Mouse (Mus musculus) forelimb bud, embryonic 11.5 days (tissue): ENCODE measurements around the gene Gm3476.
"Not testable (repeated sequence)": the region's sequence is repeated elsewhere in the genome, so short reads cannot be mapped to it uniquely, and the experiment has no call there.

Experiments
- DNase-seq: peaks from one replicate; pipeline ENCODE4 v3.0.0-alpha.2; 2012; ENCODE audit warnings: low read depth, low spot score

The Gm3476 gene

DNA sequence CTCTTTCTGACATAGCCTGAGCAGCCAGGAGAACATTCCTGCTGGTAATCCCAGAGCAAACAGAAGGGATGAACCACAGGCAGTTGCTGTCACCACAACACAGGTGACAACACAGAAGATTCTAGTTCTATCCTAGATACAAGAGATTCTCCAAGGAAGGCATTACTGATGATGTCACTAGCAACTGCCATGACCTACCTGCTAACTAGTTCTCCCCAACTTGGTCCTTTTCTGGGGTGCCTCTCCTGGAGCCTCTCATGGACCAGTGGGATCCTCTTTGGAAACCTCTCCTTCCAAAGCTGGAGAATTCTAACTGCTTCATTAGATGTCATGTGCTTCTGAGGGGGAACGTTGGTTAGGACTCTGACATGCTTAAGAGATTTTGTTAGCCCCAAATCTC lies at the start of gene Gm3476:
TSS of gene Gm3476 (minus strand) at position 101 of the 400 bp plus-strand sequence.
- DNase-seq, result not testable (repeated sequence)

DNA sequence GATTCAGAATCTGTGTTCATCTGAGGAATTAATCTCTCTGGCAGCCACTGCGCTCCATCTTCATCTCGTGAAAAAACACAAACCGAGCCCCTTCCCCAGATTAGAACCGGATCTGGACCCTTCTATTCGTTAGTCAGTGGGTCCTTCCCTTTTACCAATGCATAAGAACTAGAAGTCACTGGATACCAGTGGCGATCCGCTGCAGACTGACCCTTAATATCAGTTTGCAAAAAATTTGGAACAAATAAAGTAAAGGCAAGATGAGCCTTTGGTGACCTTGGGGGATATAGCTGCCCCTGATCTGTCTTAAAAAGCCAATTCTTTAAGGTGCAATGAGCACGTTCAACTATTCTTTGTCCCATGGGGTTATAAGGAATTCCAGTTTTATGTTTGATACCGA lies 37.9 kb upstream of the Gm3476 start:
- not testable (repeated sequence) for DNase-seq

DNA sequence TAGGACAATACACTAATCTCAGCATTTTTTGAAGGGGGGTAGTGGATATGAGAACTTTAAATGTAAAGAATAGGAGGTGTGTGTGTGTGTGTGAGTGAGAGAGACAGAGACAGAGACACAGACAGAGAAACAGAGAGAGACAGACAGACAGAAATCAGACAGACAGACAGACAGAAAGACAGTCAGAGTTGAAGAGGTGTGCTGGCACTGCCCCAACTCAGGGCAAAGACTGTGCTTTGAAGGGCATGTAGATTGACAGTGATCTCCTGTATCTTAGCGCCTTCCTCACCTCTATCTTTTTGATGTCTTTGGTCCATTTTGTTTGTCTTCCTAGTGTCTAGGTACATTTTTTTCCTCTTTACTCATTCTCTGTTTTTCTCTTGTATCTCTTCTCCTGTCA lies 35.5 kb upstream of the Gm3476 start:
- not testable (repeated sequence) for DNase-seq

GRCm38 (mm10) chr14:6108272-6108925 lies 17.2 kb downstream of the Gm3476 start, which contains the start of gene Gm3468:
Gene Gm3468 (minus strand): TSS chr14:6108665.
- DNase-seq, result peak; percentile 64

GRCm38 (mm10) chr14:6107500-6107899 lies 18.1 kb downstream of the Gm3476 start:
- DNase-seq, result peak; percentile 36

DNA sequence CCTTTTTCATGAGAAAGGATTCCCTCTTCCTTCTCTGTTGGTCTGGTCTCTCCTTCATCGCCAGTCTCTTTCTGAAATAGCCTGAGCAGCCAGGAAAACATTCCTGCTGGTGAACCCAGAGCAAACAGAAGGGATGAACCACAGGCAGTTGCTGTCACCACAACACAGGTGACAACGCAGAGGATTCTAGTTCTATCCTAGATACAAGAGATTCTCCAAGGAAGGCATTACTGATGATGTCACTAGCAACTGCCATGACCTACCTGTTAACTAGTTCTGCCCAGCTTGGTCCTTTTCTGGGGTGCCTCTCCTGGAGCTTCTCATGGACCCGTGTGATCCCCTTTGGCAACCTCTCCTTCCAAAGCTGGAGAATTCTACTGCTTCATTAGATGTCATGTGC lies 31.8 kb downstream of the Gm3476 start, which contains the start of gene Gm8206:
TSS of gene Gm8206 (minus strand) at position 101 of the 400 bp plus-strand sequence.
- DNase-seq, result not testable (repeated sequence)

GRCm38 (mm10) chr14:6058167-6058566 lies 67.4 kb downstream of the Gm3476 start, which contains the start of gene Gm6337:
Gene Gm6337 (minus strand): TSS chr14:6058267.
- not testable (repeated sequence) for DNase-seq
